Mouse (Mus musculus): ENCODE data around the gene Mustn1. TPM values are rescaled to one million over a fixed set of nuclear protein-coding genes. Genes with fewer than 3 reads are reported as not detected.

Gene Mustn1
- total RNA-seq, 2 experiments from 2014 or later, result 81.2 to 174 TPM

Other genes with a start within 250 kb of the Mustn1 start
- gene Rft1, start 224.8 kb upstream of the Mustn1 start, total RNA-seq (2021), result 1 to 10 TPM; 4.7 to 5.1 TPM
- gene Sfmbt1, start 164.4 kb upstream of the Mustn1 start, total RNA-seq (2021), result 10 to 100 TPM; 11.4 to 14.1 TPM
- 10 to 100 TPM in 1 of 2 experiments, 1 to 10 TPM in 1; 5.9 to 10.2 TPM for gene Tmem110, start 53.6 kb upstream of the Mustn1 start, total RNA-seq (2021)
- gene Itih4, start 7.3 kb downstream of the Mustn1 start, total RNA-seq (2021), result under 1 TPM; 0.09 to 1.00 TPM
- gene Itih3, start 44.6 kb downstream of the Mustn1 start, total RNA-seq (2021), result under 1 TPM; 0.37 to 0.40 TPM
- gene Itih1, start 64.1 kb downstream of the Mustn1 start, total RNA-seq (2021), result under 1 TPM in 1 of 2 experiments, not detected in 1; 0.28 TPM
- 1 to 10 TPM; 3.9 to 4.3 TPM for gene Nek4, start 72.2 kb downstream of the Mustn1 start, total RNA-seq (2021)
- gene Glt8d1, start 122.2 kb downstream of the Mustn1 start, total RNA-seq (2021), result 10 to 100 TPM in 1 of 2 experiments, 1 to 10 TPM in 1; 9.7 to 12.0 TPM
- 100 to 1,000 TPM; 129 to 132 TPM for gene Spcs1, start 122.5 kb downstream of the Mustn1 start, total RNA-seq (2021)
- gene Pbrm1, start 139.9 kb downstream of the Mustn1 start, total RNA-seq (2021), result 10 to 100 TPM; 40.1 to 41.1 TPM
- 10 to 100 TPM; 31.8 to 31.9 TPM for gene Gnl3, start 140.0 kb downstream of the Mustn1 start, total RNA-seq (2021)
- gene Smim4, start 249.8 kb downstream of the Mustn1 start, total RNA-seq (2021), result 10 to 100 TPM; 24.6 to 33.8 TPM

Measured in gastrocnemius, adult 18-20 months (tissue).